Mouse (Mus musculus) megakaryocyte, adult 5-6 weeks (primary cell): ENCODE data around the gene Gmeb1. TPM values are rescaled to one million over a fixed set of nuclear protein-coding genes. Genes with fewer than 3 reads are reported as not detected.
"Not testable (repeated sequence)": the region's sequence is repeated elsewhere in the genome, so short reads cannot be mapped to it uniquely, and the experiment has no call there.

Experiments used
- ATAC-seq: 2 replicates; pipeline ENCODE4 v1.8.0; 2016; ENCODE audit warnings: mild to moderate bottlenecking, inconsistent platforms; ENCODE audit not compliant: poor library complexity, severe bottlenecking
- total RNA-seq, 2 experiments: library from RNA; stranded (forward) in 1 of 2; stranded (reverse) in 1 of 2; fragments of 153-499, 151-499 nt in 1 of 2; fragments of 221-1000, 200-1000 nt in 1 of 2; gene quantifications; 2 replicates each; pipeline versions ENCODE4 v1.2.3 to v1.2.4; 2015 to 2017

Gene Gmeb1
- total RNA-seq, 2 experiments from 2014 or later, result 17.9 to 29.5 TPM

DNA sequence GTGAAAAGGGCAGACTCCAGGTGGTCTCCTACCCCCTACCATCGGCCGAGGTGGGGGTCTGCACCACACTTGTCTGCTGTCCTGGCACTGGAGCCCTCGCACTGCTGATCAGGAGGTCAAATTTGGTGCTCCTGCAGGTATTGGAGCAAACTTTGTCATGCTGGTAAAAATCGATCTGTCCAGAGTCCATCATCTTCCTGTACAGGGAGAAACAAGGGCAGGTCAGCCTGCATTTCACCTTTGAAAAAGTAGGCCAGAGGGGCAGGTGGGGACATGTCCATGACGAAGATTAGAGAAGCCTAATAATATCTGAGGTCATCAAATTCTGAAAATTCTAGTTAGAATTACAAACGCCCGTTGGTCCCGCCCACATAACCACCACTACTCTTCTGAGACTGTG lies 26.7 kb downstream of the Gmeb1 start:
- no peak for ATAC-seq

DNA sequence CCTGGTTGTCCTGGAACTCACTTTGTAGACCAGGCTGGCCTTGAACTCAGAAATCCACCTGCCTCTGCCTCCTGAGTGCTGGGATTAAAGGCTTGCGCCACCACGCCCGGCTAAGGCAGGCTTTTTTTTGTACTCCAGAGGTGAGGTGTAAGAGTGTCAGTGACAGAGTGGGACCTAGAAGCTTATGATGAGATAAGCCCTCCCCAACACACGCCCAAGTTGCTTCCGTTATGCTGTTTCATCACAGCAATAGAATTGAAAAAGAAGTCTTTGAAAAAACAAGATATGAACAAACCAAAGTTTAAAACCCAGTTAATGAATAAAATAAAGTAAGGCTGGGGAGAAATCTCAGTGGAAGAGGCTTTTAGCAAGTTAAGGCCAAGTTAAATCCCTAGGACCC lies 31.0 kb downstream of the Gmeb1 start:
- ATAC-seq, result no peak

DNA sequence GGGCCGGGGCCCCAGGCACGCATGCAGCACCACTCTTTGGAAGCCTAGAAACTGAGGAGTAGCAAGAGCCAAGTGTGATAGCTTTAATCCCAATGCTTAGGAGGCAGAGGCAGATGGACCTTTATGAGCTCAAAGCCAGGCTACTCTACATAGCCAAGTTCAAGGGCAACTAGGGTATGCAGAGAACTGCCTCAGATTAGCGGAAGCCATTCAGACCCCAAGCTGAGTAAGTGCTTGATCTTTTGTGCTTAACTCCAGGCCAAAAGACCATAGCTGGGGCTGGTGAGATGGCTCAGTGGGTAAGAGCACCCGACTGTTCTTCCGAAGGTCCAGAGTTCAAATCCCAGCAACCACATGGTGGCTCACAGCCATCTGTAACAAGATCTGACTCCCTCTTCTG lies 39.4 kb downstream of the Gmeb1 start:
- ATAC-seq, result not testable (repeated sequence)

DNA sequence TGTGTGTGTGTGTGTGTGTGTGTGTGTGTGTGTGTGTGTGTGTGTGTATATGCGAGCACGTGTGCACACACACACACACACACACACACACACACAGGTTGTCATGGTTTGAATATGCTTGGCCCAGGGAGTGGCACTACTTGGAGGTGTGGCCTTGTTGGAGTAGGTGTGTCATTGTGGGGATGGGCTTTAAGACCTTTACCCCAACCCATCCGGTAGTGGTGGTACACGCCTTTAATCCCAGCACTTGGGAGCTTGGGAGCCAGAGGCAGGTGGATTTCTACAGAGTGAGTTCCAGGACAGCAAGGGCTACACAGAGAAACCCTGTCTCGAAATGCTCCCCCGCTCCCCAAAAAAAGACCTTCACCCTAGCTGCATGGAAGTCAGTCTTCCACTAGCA lies 43.0 kb downstream of the Gmeb1 start:
- ATAC-seq, result not testable (repeated sequence)

DNA sequence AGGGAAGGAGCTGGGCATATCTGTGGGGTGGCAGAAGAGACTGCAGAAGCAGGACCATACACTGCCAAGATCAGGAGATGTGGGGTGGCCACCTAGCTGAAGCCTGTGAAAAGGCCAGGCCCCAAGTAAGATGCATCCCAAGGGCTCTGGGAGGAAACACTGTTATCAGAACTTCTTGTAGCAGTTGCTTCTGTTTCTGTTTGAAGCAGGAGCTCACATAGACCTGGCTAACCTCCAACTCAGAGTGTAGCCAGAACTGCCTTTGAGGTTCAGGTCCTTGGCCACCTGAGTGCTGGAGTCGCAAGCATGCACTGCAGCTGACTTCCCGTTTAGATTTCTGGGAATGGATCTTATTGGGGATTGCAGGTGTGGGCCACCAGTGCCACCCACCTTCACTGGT lies 43.6 kb downstream of the Gmeb1 start:
- no peak for ATAC-seq

DNA sequence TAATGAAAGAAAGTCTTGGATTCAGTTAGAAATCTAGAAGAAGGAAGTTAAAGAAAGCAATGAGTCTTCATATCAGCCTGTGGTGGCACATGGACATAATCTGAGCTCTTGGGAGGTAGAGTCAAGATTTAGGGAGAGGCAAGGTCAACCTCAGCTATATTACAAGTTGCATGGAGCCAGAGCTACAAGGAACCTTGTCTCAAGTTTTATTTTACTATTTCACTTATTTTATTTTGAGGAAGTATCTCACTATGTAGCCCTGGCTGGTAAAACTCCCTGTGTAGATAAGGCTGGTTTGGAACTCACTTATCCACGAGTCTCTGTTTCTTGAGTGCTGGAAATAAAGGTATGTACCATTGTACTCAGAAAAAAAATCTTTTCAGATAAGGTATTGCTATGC lies 44.8 kb downstream of the Gmeb1 start:
- no peak for ATAC-seq

DNA sequence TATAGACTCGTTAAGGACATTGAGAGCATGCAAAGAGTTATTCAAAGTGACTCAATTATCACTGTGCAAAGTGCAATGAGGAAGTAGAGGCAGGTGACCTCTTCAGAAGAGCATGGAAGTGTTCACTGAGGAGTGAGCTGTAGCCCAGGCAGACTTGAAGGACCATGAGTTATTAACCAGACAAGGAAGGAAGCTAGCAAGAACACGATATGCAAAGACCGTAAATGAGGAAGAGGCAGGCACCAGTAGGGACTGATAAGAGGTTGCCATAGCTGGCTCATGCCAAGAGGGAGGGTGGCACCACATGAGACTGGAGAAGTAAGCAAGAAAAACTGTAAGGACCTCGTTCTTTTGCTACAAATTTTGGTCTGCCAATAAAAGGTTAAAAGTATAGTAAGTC lies 46.6 kb downstream of the Gmeb1 start:
- peak; percentile 65 for ATAC-seq

DNA sequence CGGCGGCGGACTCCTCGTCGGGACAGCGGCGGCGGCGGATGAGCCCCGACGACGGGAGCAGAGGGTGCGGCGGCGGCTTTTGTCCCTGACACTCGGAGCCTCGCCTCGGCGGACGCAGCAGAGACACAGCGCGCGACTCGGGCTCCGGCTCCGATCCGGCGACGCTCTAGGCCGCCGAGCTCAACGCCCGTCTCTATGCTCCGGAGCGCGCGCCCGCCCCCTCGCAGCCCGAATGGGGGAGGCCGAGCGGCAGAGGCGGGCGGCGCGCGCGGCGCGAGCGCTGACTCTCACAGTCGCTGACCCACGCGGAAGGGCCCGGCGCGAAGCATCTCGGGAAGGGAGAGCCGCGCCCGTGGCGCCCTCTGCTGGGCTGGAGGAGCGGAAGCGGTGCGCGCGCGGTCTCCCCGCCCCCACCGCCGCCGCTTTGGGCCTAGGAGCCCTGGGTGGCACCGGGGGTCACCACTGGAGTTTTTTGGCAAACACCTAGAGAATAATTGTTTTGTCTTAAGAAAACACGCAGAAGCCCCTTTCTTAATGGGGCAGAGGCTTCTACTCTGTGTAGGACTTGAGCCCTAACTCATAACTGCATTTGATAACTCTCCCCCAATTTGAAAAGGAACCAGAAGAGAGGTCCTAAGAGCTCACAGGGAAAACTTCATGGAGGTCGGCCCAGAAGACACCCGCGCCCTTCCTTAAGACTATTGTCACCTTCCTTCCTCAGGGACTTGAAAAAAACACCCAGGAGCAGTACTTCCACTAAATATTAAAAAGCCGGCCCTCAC lies 49.3 kb downstream of the Gmeb1 start, which contains the start of gene Ythdf2:
Ythdf2 (minus strand) TSS at position 351 of the 782 bp plus-strand sequence.
- peak; percentile 95 for ATAC-seq

DNA sequence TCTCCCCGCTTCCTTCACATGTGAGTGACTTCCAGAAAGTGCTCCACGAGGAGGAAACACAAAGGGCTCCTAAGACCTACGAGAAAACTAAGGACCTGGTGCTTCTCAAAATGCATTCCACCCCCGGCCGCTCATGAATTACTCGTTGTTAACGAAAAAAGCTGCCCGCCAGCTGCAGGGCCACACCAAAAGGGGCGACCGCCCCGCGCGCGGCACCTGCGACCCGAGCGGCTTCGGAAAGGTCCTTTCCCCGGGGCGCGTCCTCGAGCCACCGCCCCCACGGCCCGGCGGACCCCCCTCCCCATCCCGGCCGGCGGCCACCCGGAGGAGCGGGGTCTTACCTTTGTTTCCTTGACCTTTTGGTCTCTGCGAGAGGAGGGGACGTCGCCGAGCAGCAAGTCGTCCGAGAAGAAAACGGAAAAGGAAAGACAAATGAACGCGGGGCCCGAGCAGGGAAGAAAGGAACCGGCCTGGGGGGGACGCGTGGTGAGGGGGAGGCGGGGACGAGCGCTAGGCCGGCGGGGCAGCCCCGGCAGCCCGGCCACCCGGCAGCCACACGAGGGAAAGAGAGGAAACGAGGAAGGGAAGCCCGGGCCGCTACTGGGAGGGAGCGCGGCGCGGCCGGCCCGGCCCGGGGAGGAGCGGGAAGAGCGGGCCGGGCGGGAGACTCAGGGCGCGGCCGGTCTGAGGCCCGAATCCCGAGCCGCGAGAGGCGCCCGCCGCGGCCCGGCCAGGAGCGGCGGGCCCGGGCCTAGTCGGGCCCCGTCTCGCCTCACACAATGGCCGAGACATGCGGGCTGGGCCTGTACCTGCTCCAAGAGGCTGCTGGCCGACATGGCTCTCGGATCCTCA lies 50.1 kb downstream of the Gmeb1 start:
- ATAC-seq, result 0 out of 2 replicates have a peak, but pooled peaks have one; percentile 9

DNA sequence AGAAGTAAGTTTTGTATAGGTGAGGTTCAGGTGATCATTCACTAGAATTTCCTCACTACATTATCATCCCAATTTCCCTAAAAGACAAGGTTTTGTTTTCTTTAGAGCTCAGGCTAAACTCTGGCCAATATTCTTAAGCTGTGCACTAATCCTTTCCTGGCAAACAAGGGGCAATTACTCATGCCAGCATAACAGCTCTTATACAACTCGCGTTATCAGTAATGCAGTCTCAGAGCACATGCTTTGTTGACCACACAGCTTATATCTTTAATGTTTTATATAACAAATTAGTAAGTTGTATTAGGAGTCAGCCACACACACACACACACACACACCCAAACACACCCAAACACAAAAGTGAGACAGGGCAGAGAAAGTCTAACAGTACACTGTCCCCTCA lies 51.1 kb downstream of the Gmeb1 start:
- no peak for ATAC-seq

DNA sequence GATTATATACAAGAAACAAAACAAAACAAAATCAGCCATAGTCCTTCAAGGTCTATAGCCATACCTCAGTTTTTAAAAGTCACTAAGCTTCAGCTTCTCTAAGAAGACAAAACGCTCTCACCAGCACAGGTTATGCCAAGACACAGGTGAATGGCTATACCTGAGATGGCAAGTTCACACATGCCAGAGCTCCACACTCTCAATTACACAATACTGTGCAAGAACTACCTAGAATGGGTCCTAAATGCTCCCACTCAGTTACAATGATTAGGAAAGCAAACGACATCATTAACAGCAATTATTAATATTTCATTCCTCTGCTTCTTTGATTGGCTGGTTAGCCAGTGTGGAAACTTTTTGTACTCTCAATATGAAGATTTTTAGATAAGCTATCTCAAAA lies 52.1 kb downstream of the Gmeb1 start:
- no peak for ATAC-seq

DNA sequence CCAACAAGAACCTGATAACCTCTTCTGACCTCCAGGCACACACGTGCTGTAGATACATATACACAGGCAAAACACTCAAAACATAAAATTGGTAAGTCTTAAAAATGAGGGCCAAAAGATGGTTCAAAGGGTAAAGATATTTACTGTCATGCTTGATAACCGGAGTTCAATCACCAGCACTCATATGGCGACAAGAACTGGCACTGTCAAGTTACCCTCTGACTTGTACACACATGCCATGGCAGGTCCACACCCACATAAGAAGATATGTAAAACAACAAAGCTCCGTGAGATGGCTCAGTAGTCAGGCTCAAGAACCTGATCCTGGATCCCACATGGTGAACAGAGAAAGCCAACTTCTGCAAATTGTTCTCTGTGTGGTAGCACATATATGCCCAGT lies 54.1 kb downstream of the Gmeb1 start:
- ATAC-seq, result no peak

DNA sequence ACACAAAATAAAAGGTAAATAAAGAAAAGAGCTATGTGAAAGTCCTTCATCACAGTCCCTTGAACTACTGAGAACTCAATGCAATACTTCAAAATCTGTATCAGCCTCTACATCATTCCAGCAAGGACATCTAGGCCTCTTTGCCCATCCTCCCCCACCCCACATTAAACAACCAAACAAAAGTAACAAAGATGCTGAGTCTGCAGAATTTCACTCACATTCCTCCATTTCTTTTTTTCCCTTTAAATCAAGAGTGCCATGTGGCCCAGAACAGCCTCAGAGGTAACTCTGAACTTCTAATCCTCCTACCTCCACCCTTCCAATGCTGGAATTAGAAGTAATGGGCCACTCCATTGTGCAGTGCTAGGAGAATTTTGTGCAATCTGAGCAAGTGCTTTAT lies 62.6 kb downstream of the Gmeb1 start:
- no peak for ATAC-seq

DNA sequence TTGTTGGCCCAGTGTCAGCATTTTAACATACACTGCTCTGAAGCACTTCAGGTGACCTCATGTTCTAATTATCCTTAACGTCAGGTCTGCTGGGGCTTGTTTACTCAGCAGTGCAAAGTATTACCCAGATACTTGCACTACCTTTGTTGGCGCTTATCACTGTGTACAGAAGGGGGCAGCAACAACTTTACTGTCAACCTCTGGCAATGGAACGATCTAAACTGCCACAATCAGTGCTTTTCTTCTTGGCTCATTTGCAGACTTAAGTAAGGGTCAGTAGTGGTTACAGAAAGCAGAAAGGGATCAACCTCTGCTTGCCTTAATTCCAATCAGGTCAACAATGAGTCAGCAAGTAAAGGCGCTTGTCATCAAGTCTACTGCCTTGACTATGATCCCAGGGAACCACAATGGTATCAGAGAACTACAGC lies 63.1 kb downstream of the Gmeb1 start:
- no peak; the same call in 1 of the 2 replicates for ATAC-seq

DNA sequence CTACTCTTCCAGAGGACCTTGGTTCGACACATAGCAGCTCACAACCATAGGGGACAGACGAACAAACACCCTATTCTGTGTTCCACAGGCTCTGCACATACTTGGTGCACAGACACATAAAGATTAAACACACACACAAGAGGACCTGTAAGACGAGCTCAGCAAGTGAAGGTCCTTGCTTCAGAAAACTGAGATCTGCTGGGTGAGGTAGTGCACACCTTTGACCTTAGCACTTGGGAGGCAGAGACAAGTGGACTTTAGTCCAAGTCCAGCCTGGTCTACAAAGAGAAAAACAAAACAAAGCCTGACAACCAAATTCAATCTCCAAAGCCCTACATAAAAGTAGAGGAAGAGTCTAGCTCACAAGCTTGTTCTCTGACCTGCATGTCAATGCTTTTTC lies 66.4 kb downstream of the Gmeb1 start:
- ATAC-seq, result no peak

DNA sequence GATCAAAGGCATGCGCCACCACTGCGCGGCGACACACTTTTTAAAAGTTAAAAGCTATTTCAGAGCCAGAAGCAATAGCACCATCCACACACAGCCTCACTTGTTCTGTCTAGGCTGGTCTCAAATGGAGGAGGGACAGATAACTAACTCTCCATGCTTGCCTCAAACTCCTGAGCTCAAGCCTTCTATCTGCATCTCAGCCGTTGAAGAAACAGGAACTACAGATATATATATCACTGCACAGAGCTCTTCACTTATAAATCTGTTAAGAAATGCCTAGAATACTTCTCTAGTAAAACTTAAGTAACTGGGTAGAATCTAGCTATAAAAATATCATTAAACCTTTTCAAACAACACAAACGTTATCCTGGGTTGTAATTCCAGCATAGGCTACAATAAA lies 67.0 kb downstream of the Gmeb1 start:
- ATAC-seq, result no peak

DNA sequence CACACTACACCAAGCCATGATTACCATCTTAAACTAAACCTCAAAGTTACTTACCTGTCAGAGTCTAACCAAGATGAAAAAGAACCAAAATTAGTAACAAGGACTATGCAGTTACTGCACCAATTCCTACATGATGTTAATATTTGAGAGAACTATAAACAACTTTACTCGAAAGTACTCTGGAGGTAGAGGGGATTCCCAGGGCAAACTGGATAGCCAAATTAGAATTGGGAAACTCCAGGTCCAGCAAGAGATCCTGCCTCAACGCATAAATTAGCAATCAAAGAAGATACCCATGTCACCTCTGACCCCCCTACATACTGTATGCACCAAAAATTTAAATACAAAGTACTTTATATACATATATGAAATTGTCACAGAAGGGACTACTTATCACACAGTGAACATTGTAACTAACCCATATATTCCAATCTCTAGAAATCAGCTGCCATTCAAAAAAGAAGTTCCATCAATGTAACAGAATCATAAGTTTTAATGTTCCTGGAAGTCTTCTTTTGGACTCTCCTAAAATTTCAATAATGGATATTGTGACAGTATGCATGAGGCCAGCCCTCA lies 73.5 kb downstream of the Gmeb1 start:
- ATAC-seq, result no peak

DNA sequence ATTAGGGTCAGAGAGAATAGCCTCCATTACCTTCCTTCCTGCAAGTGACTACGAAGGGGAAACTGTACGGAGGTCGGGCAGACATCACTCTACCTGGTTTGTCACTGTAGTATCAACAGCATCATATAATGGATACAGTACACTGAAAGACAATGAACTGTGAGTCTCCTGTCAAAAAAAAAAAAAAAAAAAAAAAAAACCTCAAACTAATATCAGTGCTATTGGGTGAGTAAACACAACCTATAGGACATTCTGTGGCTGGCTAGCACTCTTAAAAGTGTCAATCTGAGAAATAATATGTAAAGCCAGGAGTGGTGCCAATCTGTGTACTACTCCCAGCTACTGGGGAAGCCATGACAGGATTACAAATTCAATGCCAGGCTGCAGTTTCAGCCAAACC lies 78.2 kb downstream of the Gmeb1 start:
- ATAC-seq, result no peak

DNA sequence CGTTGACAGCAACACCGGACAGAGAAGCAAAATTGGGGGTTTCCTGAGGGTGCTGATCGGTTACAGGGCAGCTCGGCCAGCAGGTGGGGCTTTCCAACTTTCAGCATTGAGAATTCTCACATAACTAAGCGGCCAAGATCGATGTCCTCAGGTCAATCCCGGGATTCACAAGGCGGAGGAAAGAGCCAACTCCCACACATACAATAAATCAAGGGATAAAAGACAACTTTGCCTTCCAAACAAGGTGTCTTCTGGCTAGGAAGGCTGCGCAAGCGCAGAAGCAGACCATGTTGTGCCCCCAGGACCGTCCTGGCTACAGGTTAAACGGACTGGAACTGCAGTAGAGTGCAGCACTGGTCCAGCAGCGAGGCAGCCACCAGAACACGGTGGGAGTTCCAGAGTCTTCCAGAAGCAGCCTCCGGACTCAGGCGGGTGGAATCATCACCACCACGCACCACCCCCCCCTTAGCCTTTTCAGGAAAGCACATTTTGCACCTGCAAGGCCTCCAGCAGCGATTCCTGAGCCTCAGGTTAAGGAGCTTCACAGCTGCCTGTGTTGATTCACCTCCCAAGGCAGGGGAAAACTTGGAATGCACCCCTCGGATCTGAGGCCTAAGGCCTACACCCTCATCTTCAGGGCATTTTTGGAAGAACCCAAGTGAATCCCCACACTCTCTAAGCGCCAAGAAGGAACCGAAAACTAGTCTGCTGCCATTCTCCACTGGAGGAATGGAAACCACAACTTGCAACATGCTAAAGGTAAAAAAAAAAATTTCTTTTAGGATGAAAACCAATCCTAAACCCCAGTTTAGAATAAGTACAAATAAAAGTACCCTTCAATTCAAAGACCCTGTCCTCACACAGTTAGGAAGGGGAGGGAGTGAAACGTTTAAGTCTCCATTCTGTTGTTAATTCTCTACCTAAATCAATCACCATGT lies 79.4 kb downstream of the Gmeb1 start:
- ATAC-seq, result no peak

DNA sequence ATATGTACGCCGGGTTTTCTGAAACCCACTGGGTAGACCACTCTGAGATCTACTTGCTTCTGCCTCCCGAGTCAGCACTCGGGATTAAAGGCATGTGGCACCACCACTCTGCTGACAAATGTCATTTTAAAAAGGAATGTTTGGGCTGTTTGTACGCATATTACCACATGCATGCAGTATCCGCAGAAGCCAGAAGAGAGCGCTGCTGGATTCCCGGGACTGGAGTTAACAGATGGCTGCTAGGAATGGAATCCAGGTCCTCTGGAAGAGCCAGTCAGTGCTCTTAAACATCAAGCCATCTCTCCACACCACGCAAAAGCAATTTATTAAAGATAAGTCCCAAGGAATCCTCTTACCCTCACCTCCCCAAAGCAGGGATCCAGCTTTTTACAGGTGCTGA lies 80.7 kb downstream of the Gmeb1 start:
- no peak for ATAC-seq
